Mouse (Mus musculus) hindbrain, embryonic 14.5 days (tissue): ENCODE data around the gene Riox2. TPM values are rescaled to one million over a fixed set of nuclear protein-coding genes. Genes with fewer than 3 reads are reported as not detected.
"Not testable (repeated sequence)": the region's sequence is repeated elsewhere in the genome, so short reads cannot be mapped to it uniquely, and the experiment has no call there.

Experiments used
- ATAC-seq: fragments of 200-750 bp; cut with Nextera tagmentation; 2 replicates; pipeline ENCODE4 v1.8.0; 2017; ENCODE audit warnings: moderate number of reproducible peaks, mild to moderate bottlenecking, moderate TSS enrichment, moderate library complexity; ENCODE audit not compliant: low FRiP score
- DNase-seq: peaks from one replicate; pipeline ENCODE4 v3.0.0-alpha.2; 2015; ENCODE audit warnings: low spot score
- H3K27ac ChIP-seq: fragments of 300-500 bp; sonication (generic); 2 replicates; pipeline ENCODE4 v1.5.1; 2014; ENCODE audit warnings: mild to moderate bottlenecking, moderate library complexity
- H3K27me3 ChIP-seq: fragments of 300-500 bp; sonication (generic); 2 replicates; pipeline ENCODE4 v1.6.1; 2014; ENCODE audit warnings: mild to moderate bottlenecking, low read length, mixed read lengths; ENCODE audit not compliant: control insufficient read depth, insufficient read depth
- H3K36me3 ChIP-seq: fragments of 300-500 bp; sonication (generic); replicated peaks from 2 replicates; pipeline ENCODE4 v1.6.1; 2014; ENCODE audit not compliant: control insufficient read depth, insufficient read depth
- H3K4me1 ChIP-seq: fragments of 300-500 bp; sonication (generic); replicated peaks from 2 replicates; pipeline ENCODE4 v1.6.1; 2014; ENCODE audit warnings: antibody characterized with exemption, low read length, mixed read lengths; ENCODE audit not compliant: control insufficient read depth, insufficient read depth
- H3K4me2 ChIP-seq: fragments of 300-500 bp; sonication (generic); replicated peaks from 2 replicates; pipeline ENCODE4 v1.6.1; 2014; ENCODE audit warnings: mild to moderate bottlenecking, moderate library complexity
- H3K4me3 ChIP-seq: fragments of 300-500 bp; sonication (generic); replicated peaks from 2 replicates; pipeline ENCODE4 v1.5.1; 2014; ENCODE audit warnings: mild to moderate bottlenecking, low read length
- H3K9ac ChIP-seq: fragments of 300-500 bp; sonication (generic); 2 replicates; pipeline ENCODE4 v1.6.1; 2014
- H3K9me3 ChIP-seq: fragments of 300-500 bp; sonication (generic); 2 replicates; pipeline ENCODE4 v1.6.1; 2016; ENCODE audit warnings: low read length; ENCODE audit not compliant: control insufficient read depth
- WGBS: fragments of 180-500 bp; shearing (Covaris S2); extraction: QIAGEN DNeasy Blood & Tissue Kit; methylation state at CpG from one replicate; pipeline ENCODE4 v1.1.7; 2014; 5-methylcytosine and 5-hydroxymethylcytosine counted together
- polyA plus RNA-seq: library from polyadenylated mRNA; unstranded; fragments of >200 nt; fragmentation: Nextera tagmentation; extraction: Ambion mirVana; gene quantifications from 2 replicates; pipeline ENCODE4 v1.2.1, GENCODE M21; 2014

Gene Riox2
- 14.2 and 16.4 TPM in 2 replicates for polyA plus RNA-seq

DNA sequence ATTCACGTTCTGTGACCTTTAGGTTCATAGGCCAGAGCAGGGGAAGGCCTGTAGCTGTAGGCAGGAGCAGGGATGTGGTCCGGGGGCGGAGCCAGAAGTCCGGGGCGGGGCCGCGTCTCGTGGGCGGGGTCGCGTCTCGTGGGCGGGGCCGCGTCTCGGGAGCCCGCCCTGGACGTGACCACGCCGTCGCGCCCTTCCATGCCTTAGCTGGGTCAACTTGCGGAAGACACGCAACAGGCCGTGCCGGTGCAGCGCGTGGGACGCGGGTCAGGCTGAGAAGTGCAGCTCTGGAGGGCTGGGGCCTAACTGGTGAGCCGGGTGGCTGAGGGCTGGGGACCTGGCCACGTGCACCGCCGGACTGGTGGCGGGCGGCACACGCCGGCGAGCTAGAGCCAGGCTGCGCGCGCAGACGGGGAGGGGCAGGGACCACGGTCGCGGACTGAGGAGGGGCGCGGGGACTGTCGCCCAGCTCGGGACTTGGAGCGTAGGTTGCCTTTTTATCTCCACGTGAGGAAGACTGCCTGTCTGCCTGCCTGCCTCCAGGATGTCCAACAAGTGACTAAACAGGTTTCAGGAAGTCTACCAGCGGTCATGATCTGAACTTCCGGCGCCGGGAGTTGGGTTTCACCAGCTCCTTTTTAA is at the start of gene Riox2:
Riox2 (plus strand) TSS at position 139 of the 642 bp plus-strand sequence.
- Histone ChIP-seq H3K27me3 (no peaks in the 10 kb centered on the region), H3K4me1 (peaks cover 5% of the 10 kb centered on the region; the same call in 1 of the 2 replicates), H3K36me3 (no peaks in the 10 kb centered on the region), H3K4me2 (peak within 1 kb of the TSS; percentile 82), H3K9me3 (no peaks in the 10 kb centered on the region), H3K27ac (no peak within 1 kb of the TSS), H3K4me3 (peak within 1 kb of the TSS; percentile 59), H3K9ac (peak within 1 kb of the TSS; percentile 52)
- DNase-seq = peak; percentile 73
- ATAC-seq = peak; percentile 94
- 2% methylated on average over 56 of the region's 56 CpGs for WGBS

DNA sequence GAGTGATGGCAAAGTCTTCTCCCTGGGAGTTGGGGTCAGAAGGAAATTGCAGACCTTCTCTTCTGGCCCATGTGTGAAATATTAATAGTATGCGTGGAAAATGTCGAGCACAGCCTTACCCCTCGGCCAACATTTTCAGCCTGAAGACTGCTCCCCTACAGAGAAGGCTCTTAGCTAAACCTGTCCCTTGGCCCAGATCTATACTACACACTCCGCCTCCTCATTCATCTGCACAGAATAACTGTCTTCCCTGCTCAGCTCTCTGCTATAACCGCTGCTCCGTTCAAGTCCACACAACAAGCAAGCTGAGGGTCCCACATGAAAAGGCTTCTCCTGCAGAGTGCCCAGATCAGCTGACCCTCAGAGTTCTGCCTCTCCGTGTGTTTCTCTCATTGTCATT is 43.6 kb upstream of the Riox2 start:
- ATAC-seq (no peak), DNase-seq (no peak)
- Histone ChIP-seq H3K4me1 (no peaks in the 10 kb centered on the region), H3K4me3 (no peak overlapping the region), H3K27ac (no peak overlapping the region), H3K9me3 (no peaks in the 10 kb centered on the region), H3K4me2 (no peak overlapping the region), H3K27me3 (no peaks in the 10 kb centered on the region), H3K9ac (no peak overlapping the region), H3K36me3 (no peaks in the 10 kb centered on the region)
- 54% methylated on average over 7 of the region's 7 CpGs for WGBS

- WGBS = 72% methylated on average over 11 of the region's 11 CpGs
- no peak overlapping the region for H3K4me2 ChIP-seq
- DNase-seq (no peak), ATAC-seq (no peak)
- no peaks in the 10 kb centered on the region for H3K4me1 ChIP-seq
- no peak overlapping the region for H3K27ac ChIP-seq
- H3K27me3 ChIP-seq = no peaks in the 10 kb centered on the region
- H3K9me3 ChIP-seq = no peaks in the 10 kb centered on the region
- H3K9ac ChIP-seq = no peak overlapping the region
- H3K4me3 ChIP-seq = no peak overlapping the region
- H3K36me3 ChIP-seq = no peaks in the 10 kb centered on the region
Measured at GRCm38 (mm10) chr16:59433181-59433580, 38.4 kb upstream of the Riox2 start.

GRCm38 (mm10) chr16:59444880-59445559 is 26.6 kb upstream of the Riox2 start:
- ATAC-seq = no peak
- H3K4me2 ChIP-seq = no peak overlapping the region

DNA sequence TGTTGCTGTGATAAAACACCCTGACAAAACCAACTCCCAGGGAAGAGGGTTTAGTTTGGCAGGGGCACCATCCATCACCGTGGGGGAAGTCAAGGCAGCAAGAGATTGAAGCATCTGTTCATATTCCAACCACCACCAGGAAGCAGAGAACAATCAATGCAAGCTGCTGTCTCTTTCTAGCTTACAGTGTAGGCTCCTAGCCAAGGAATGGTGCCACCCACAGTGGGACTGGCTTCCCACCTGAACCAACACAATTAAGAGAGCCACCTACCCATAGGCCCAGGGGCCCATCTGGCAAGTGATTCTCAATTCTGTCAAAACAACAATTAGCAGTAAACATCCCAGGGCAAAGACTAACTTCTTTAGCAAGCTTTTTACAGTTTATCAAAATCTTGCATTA is 23.4 kb upstream of the Riox2 start:
- Histone ChIP-seq H3K4me3 (no peak overlapping the region), H3K4me1 (no peaks in the 10 kb centered on the region), H3K27ac (no peak overlapping the region)

More at GRCm38 (mm10) chr16:59444880-59445559, 26.6 kb upstream of the Riox2 start:
- H3K9me3 ChIP-seq = no peaks in the 10 kb centered on the region
- H3K4me3 ChIP-seq = no peak overlapping the region
- no peak overlapping the region for H3K27ac ChIP-seq
- 69% methylated on average over 7 of the region's 7 CpGs for WGBS
- H3K9ac ChIP-seq = no peak overlapping the region
- no peak for DNase-seq
- no peaks in the 10 kb centered on the region for H3K4me1 ChIP-seq
- no peaks in the 10 kb centered on the region for H3K36me3 ChIP-seq
- no peaks in the 10 kb centered on the region for H3K27me3 ChIP-seq

GRCm38 (mm10) chr16:59449092-59449491 is 22.5 kb upstream of the Riox2 start:
- H3K36me3 ChIP-seq = no peaks in the 10 kb centered on the region
- no peaks in the 10 kb centered on the region for H3K4me1 ChIP-seq
- H3K4me3 ChIP-seq = no peak overlapping the region
- H3K27me3 ChIP-seq = no peaks in the 10 kb centered on the region
- no peak overlapping the region for H3K9ac ChIP-seq
- ATAC-seq (no peak), DNase-seq (no peak)
- no peak overlapping the region for H3K4me2 ChIP-seq
- H3K9me3 ChIP-seq = no peaks in the 10 kb centered on the region
- H3K27ac ChIP-seq = no peak overlapping the region

More for the DNA sequence above, 23.4 kb upstream of the Riox2 start:
- no peaks in the 10 kb centered on the region for H3K9me3 ChIP-seq
- no peaks in the 10 kb centered on the region for H3K27me3 ChIP-seq
- DNase-seq = no peak
- no peak for ATAC-seq
- WGBS = 73% methylated on average over 1 of the region's 1 CpGs
- no peak overlapping the region for H3K9ac ChIP-seq
- H3K4me2 ChIP-seq = no peak overlapping the region
- H3K36me3 ChIP-seq = no peaks in the 10 kb centered on the region

- no peak for ATAC-seq
- H3K27me3 ChIP-seq = no peaks in the 10 kb centered on the region
- no peaks in the 10 kb centered on the region for H3K4me1 ChIP-seq
- H3K27ac ChIP-seq = no peak overlapping the region
- H3K36me3 ChIP-seq = no peaks in the 10 kb centered on the region
- WGBS = 89% methylated on average over 5 of the region's 5 CpGs
- H3K9me3 ChIP-seq = no peaks in the 10 kb centered on the region
- no peak for DNase-seq
- H3K4me2 ChIP-seq = no peak overlapping the region
- no peak overlapping the region for H3K4me3 ChIP-seq
- H3K9ac ChIP-seq = no peak overlapping the region
Measured at GRCm38 (mm10) chr16:59451813-59452212, 19.8 kb upstream of the Riox2 start.

- ATAC-seq, H3K36me3 ChIP-seq, H3K9me3 ChIP-seq, H3K4me2 ChIP-seq, H3K27me3 ChIP-seq, DNase-seq, H3K4me3 ChIP-seq, H3K9ac ChIP-seq, H3K27ac ChIP-seq, H3K4me1 ChIP-seq: not testable (repeated sequence)
- WGBS = 81% methylated on average over 5 of the region's 5 CpGs
Measured at GRCm38 (mm10) chr16:59459259-59459861, 12.2 kb upstream of the Riox2 start.

- 0 out of 2 replicates have a peak, but pooled peaks cover 6% of the 10 kb centered on the region for H3K9me3 ChIP-seq
- no peaks in the 10 kb centered on the region for H3K36me3 ChIP-seq
- no peaks in the 10 kb centered on the region for H3K27me3 ChIP-seq
- no peak overlapping the region for H3K4me3 ChIP-seq
- no peak; the same call in 1 of the 2 replicates for ATAC-seq
- no peak overlapping the region for H3K27ac ChIP-seq
- H3K9ac ChIP-seq = no peak overlapping the region
- WGBS = 70% methylated on average over 4 of the region's 4 CpGs
- no peak overlapping the region for H3K4me2 ChIP-seq
- DNase-seq = no peak
- H3K4me1 ChIP-seq = no peaks in the 10 kb centered on the region
Measured at GRCm38 (mm10) chr16:59463567-59463966, 8.0 kb upstream of the Riox2 start.
